Mouse (Mus musculus): ENCODE data around the gene Cela3b.

DNA sequence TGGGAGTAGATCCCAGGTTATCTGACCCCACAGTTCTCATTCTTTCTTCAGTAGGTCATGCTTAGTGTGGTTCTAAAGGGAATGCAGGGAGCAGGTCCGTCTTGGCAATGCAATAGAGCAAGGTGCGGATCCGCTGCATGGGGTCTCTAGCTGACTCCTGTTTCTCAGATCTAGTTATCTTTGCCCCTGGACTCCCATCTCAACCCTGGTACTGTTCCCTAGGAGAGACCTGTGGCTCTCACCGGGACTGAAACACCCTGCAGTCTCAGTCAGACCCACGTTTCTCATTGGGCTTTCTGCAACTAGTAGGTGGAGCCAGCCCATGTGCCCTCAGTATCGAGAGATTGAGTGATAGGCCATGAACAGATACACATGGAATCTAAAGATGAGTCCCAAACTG is 47.3 kb upstream of the Cela3b start:
- TF ChIP-seq CTCF (IDR thresholded peaks at IDR 0.05; ENCODE audit: low read depth, low read length) (no peak), POLR2A (IDR thresholded peaks at IDR 0.05; ENCODE audit: borderline replicate concordance, low read depth, low read length) (no peak)
